Mouse (Mus musculus) brain, embryonic 14.5 days (tissue): ENCODE data around the gene Zfpl1. TPM values are rescaled to one million over a fixed set of nuclear protein-coding genes. Genes with fewer than 3 reads are reported as not detected.

Source experiments
- DNase-seq: peaks from one replicate; pipeline ENCODE4 v3.0.0-alpha.2; 2011; ENCODE audit warnings: low read depth
- CTCF ChIP-seq: fragments of 200-500 bp; IDR thresholded peaks from 2 replicates; pipeline ENCODE4 v1.5.1; 2012; ENCODE audit warnings: inconsistent platforms, mild to moderate bottlenecking, moderate library complexity, borderline replicate concordance; ENCODE audit not compliant: insufficient read depth, insufficient read length; ENCODE audit errors: extremely low read depth
- POLR2A ChIP-seq: fragments of 200-500 bp; IDR thresholded peaks from 2 replicates; pipeline ENCODE4 v1.6.1; 2012; ENCODE audit warnings: mild to moderate bottlenecking, inconsistent platforms, borderline replicate concordance; ENCODE audit not compliant: poor library complexity, insufficient read depth, insufficient read length, severe bottlenecking; ENCODE audit errors: extremely low read depth
- polyA plus RNA-seq: library from polyadenylated mRNA; depleted of rRNA; stranded (reverse); fragments of >200 nt; gene quantifications from 2 replicates; pipeline ENCODE4 v1.2.3, GENCODE M21; 2012

Zfpl1 gene
- polyA plus RNA-seq, 1 experiment: 103 TPM

DNA sequence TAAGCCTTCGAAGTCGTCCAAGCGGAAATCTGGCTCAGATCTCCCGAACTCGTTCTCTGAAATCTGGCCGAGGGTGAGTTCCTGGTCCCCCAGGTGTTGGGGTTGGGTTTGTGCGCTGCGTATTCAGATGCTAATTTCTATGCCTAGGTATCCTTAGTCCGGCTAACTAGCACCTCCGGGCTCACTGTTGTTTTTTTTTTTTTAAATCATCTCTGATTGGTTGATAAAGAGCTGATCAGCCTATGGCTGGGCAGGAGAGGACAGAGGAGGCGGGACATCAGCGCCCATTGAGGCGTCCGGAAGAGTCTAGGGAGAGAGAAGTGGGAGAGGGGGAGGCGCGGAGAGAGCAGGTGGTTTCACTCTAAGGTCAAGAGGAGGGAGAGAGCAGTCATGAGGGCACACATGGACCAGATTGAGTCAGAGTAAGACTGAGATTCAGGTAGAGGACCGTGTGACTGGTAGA, 692 bp upstream of the Zfpl1 start:
- no peak for TF ChIP-seq POLR2A
- TF ChIP-seq CTCF: no peak
- peak; percentile 82 for DNase-seq

DNA sequence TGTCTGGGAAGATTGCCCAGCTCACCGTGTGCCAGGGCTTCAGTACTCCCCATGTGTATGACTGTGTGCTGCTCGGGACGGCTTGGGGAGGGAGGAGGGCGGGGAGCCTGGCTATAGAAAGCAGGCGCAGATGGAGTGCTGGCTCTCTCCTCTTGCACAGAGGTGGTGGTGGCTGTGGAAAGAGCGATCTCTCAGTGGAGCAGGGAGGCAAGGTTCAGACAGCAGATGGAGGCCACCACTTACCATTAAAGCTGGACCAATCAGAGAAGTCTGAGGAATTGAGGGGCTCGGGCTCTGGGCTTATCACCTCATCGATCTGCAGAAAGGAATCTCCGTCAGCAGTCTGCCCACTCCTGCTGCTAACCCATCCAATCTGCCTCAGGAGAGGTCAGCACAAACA, 2.6 kb downstream of the Zfpl1 start, which contains the start of gene Gm28374:
Gene Gm28374, minus strand, starts transcription at position 101 of the 400 bp plus-strand sequence.
- TF ChIP-seq CTCF (no peak), POLR2A (no peak)
- DNase-seq: no peak

DNA sequence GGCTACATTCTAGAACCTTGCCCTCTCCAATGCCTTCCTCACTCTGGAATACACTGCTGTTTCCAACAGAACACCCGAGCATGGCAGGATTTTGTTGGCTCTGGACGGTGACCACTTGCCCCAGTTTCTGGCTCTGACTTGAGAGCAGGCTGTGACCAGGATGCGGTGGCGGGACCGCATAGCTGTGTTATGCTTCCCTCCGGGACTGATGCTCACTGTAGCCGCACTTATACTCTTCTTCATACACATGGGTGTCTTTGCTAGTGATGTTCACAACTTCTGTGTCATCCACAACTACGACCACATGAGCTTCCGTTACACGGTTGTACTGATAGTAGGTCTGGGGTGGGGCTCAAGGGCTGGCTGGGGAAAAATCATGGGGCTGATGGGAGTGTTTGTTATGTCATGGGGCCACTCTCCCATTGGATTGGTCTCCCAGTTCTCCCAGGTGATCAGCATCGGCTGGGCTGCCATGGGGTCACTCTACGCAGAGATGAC, 4.7 kb downstream of the Zfpl1 start, which contains the start of gene Tmem262:
Gene Tmem262, plus strand, starts transcription at position 51 of the 498 bp plus-strand sequence.
- DNase-seq: no peak
- no peak for TF ChIP-seq POLR2A

- DNase-seq: peak; percentile 98
- TF ChIP-seq CTCF (no peak), POLR2A (no peak)
Observed at GRCm38 (mm10) chr19:6076564-6077393, 8.0 kb downstream of the Zfpl1 start, which contains the start of gene Vps51. Gene Vps51 (minus strand): TSS chr19:6077231.

DNA sequence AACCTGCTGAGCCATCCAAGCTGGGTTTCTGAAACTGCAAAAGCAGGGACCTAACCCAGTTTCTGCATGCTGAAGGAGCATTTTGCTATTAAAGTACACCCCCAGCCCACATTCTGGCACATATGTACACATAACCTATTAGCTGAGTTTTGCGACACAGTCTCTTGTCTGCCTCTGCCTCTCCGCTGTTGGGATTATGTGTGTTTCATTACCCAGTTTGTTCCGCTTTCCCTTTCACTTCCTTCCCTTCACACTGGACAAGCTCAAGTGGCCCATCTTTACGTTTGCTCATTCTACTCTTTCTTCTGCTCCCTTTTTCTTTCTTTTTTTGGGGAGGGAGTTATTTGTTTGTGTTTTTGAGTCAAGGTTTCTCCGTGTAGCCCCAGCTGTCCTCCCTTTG, 10.9 kb downstream of the Zfpl1 start:
- TF ChIP-seq POLR2A (no peak), CTCF (no peak)
- DNase-seq: no peak

GRCm38 (mm10) chr19:6071261-6071660, 13.5 kb downstream of the Zfpl1 start:
- DNase-seq: no peak
- TF ChIP-seq CTCF: no peak
- no peak for TF ChIP-seq POLR2A

- TF ChIP-seq CTCF: no peak
- DNase-seq: no peak
Observed at GRCm38 (mm10) chr19:6070571-6071250, 14.0 kb downstream of the Zfpl1 start.

DNA sequence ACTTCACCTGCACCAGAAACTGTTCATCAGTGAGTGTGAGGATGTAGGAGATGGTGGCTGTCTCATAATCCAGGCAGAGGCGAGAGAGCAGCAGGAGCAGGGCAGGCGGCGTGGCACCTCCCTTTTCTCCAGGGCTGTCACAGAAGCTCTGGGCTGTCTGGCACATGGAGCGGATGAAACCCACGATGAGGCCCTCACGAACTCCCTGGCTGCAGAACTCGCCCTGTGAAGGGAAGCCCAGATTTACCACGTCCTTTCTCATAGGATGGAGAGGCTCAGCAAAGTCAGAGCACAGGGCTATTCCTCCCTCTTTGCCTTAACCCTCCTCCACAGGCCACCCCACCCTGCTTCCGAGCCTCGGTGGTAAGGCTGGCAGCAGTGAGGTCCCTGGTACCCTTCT, 14.9 kb downstream of the Zfpl1 start:
- no peak for TF ChIP-seq CTCF
- no peak for TF ChIP-seq POLR2A
- no peak for DNase-seq

DNA sequence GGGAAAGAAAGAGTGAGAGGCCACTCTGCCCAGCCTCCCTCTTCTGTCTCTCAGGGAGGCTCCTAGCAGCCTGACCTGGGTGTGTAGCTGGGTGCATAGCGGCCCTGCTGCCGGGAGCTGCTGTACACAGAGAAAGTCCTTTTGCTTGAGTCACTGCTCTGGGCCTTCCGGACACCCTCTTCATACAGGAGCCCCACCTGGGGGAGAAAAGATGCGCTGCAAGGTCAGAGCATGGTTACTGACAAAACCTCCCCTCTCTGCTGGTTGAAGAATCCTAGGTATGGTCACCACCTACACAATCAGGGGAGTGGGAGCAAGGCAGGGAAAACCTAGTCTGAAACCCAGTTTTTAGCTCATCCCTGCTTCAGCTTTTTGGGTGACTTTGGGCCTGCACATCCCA, 15.8 kb downstream of the Zfpl1 start:
- DNase-seq: no peak
- TF ChIP-seq POLR2A (no peak), CTCF (no peak)

GRCm38 (mm10) chr19:6067724-6068415, 16.9 kb downstream of the Zfpl1 start, which contains the start of gene Tm7sf2:
Gene Tm7sf2 (minus strand): TSS chr19:6068373.
- DNase-seq: peak; percentile 96
- TF ChIP-seq POLR2A (peak; percentile 20; the same call in 1 of the 2 replicates), CTCF (peak; percentile 3; the same call in 1 of the 2 replicates)
